Mouse (Mus musculus) erythroblast, embryonic 14.5 days (primary cell): ENCODE results near the gene Nucb2.

Experiments used
- GATA1 ChIP-seq: IDR thresholded peaks from 2 replicates; pipeline ENCODE4 v1.6.1; 2012; ENCODE audit warnings: low read length, inconsistent platforms, mixed read lengths
- TAL1 ChIP-seq: IDR thresholded peaks from 3 replicates; pipeline ENCODE4 v1.6.1; 2012; ENCODE audit warnings: low read length, inconsistent platforms, mixed read lengths

- no peak for TF ChIP-seq GATA1
- TF ChIP-seq TAL1: no peak
Measured at GRCm38 (mm10) chr7:116515059-116515458, 10.9 kb downstream of the Nucb2 start.
